Mouse (Mus musculus) limb, embryonic 12.5 days (tissue): ENCODE measurements around the gene Oscar. TPM values are rescaled to one million over a fixed set of nuclear protein-coding genes. Genes with fewer than 3 reads are reported as not detected.
A peak's percentile ranks its signal among the peaks of the same experiment; 100 is the strongest.

Source experiments
- ATAC-seq: fragments of 200-750 bp; cut with Nextera tagmentation; 2 replicates; pipeline ENCODE4 v1.8.0; 2017; ENCODE audit warnings: low read depth, moderate TSS enrichment; ENCODE audit not compliant: insufficient number of reproducible peaks, insufficient read depth, low FRiP score, low TSS enrichment
- H3K27ac ChIP-seq: fragments of 300-500 bp; sonication (generic); 2 replicates; pipeline ENCODE4 v1.5.1; 2016; ENCODE audit warnings: mild to moderate bottlenecking, moderate library complexity
- H3K27me3 ChIP-seq: fragments of 300-500 bp; sonication (generic); 2 replicates; pipeline ENCODE4 v1.6.1; 2016; ENCODE audit warnings: mild to moderate bottlenecking, moderate library complexity
- H3K36me3 ChIP-seq: fragments of 300-500 bp; sonication (generic); 2 replicates; pipeline ENCODE4 v1.6.1; 2016; ENCODE audit warnings: mild to moderate bottlenecking, moderate library complexity
- H3K4me1 ChIP-seq: fragments of 300-500 bp; sonication (generic); replicated peaks from 2 replicates; pipeline ENCODE4 v1.6.1; 2016
- H3K4me2 ChIP-seq: fragments of 300-500 bp; sonication (generic); 2 replicates; pipeline ENCODE4 v1.6.1; 2016; ENCODE audit warnings: mild to moderate bottlenecking, moderate library complexity
- H3K4me3 ChIP-seq: fragments of 300-500 bp; sonication (generic); replicated peaks from 2 replicates; pipeline ENCODE4 v1.5.1; 2016; ENCODE audit warnings: mild to moderate bottlenecking
- H3K9ac ChIP-seq: fragments of 300-500 bp; sonication (generic); replicated peaks from 2 replicates; pipeline ENCODE4 v1.6.1; 2016; ENCODE audit warnings: mild to moderate bottlenecking, moderate library complexity
- H3K9me3 ChIP-seq: fragments of 300-500 bp; sonication (generic); 2 replicates; pipeline ENCODE4 v1.6.1; 2016; ENCODE audit warnings: mild to moderate bottlenecking, moderate library complexity
- WGBS: fragments of 180-500 bp; shearing (Covaris S2); methylation state at CpG from one replicate; pipeline ENCODE4 v1.1.7; 2016; 5-methylcytosine and 5-hydroxymethylcytosine counted together
- polyA plus RNA-seq: library from polyadenylated mRNA; unstranded; fragments of >200 nt; fragmentation: Nextera tagmentation; extraction: Ambion mirVana; gene quantifications from 2 replicates; pipeline ENCODE4 v1.2.1, GENCODE M21; 2016

Oscar gene
- polyA plus RNA-seq = not detected in 2 replicates

DNA sequence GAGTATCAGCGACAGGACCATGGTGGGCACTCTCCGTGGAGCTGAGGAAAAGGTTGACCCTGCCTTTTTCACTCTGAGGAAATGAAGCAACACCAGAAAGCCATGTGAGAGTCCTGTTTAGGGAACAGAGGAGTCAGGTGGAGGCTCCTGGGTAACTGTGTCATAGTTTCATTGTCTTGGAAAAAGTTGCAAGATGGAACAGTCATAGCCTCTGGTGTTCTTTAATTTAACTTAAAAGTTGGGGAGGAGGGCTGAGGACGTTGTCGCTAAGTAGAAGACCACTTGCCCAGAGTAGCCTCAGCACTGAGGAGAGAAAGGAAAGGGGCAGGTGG lies at the start of gene Oscar:
TSS of gene Oscar (minus strand) at position 101 of the 332 bp plus-strand sequence.
- Histone ChIP-seq H3K9ac (no peak within 1 kb of the TSS), H3K4me1 (peaks cover 7% of the 10 kb centered on the region), H3K4me3 (peak within 1 kb of the TSS; percentile 78), H3K36me3 (peaks cover 24% of the 10 kb centered on the region), H3K27me3 (no peaks in the 10 kb centered on the region), H3K9me3 (no peaks in the 10 kb centered on the region), H3K4me2 (no peak within 1 kb of the TSS), H3K27ac (no peak within 1 kb of the TSS)
- no peak for ATAC-seq
- WGBS = 86% methylated on average over 4 of the region's 4 CpGs

DNA sequence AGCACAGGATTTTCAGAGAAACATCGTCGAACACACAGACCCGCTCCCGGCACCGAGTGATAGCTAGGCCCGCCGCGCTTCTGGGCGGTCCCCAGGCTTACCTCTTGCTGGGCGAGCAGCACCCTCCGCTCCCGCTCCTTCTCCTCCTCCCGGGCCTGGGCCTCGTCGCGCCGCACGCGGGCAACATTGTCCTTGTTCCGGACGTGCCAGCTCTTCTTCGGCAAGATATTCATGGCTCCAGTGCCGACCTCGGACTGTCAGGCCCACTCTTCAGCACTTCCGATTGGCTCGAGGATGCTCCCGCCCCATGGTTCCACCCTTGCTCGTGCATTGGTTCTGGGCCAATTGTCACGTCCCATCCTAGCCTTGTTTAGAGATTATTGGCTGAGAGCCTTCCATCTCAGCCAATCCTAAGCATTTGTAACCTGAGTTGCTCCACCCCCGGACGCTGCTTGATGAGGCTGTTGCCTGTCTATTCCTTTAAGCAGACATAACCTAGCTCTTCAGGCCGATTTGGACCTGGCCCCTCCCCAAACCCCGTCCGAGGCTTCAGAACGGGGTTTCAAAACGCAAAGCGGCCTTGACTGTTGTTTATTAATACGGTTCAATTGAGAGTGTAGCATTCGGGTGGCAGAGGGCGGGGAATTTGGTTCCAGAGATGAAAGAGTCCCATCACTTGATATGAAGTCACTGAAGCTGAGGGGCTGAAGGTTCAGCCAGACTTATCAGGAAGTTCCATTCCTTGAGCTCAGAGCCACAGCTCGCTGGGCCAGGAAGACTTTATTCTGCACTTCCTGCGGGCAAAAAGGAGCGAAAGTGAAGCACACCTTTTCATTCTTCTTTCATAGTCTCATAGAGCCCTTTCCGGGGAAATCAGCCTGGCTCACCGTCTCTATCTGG lies 49.5 kb upstream of the Oscar start, which contains the start of gene Leng1:
TSS of gene Leng1 (minus strand) at position 626 of the 900 bp plus-strand sequence.
- peaks cover 17% of the 10 kb centered on the region; the same call in 1 of the 2 replicates for H3K4me1 ChIP-seq
- peak within 1 kb of the TSS; percentile 69 for H3K27ac ChIP-seq
- no peaks in the 10 kb centered on the region for H3K9me3 ChIP-seq
- 4% methylated on average over 45 of the region's 45 CpGs for WGBS
- H3K4me2 ChIP-seq = peak within 1 kb of the TSS; percentile 73
- peaks cover 29% of the 10 kb centered on the region for H3K36me3 ChIP-seq
- ATAC-seq = peak; percentile 98
- peak within 1 kb of the TSS; percentile 63 for H3K4me3 ChIP-seq
- H3K9ac ChIP-seq = peak within 1 kb of the TSS; percentile 66
- H3K27me3 ChIP-seq = no peaks in the 10 kb centered on the region

DNA sequence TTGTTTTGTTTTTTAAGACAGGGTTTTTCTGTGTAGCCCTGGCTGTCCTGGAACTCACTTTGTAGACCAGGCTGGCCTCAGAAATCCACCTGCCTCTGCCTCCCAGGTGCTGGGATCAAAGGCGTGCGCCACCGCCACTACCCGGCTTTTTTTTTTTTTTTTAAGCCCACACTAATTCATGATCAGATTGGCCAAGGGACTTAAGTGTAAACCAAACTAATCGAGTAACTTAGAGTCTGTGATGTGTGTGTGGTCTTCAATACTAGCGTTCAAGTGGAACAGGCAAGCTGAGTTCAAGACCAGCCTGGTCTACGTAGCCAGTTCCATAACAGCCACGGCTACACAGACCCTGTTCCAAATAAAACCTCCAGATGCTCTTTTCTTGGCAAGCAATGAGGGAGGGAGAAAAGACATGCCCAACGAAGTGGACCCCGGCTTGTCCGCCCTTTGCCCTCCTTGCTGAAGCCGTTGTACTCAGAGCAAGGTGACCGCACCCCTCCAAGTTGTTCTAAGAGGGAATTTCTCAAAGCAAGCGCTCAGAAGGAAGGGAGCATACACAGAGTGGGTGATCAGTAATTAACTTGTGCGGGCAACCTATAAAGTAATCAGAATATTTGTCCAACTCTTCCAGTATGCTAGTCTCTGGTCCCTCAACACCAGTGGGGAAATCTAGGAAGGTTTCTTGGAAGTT lies 48.7 kb upstream of the Oscar start:
- Histone ChIP-seq H3K9me3 (no peaks in the 10 kb centered on the region), H3K36me3 (peaks cover 37% of the 10 kb centered on the region), H3K9ac (peak overlapping the region; percentile 66), H3K4me3 (peak overlapping the region; percentile 63), H3K4me1 (peaks cover 17% of the 10 kb centered on the region; the same call in 1 of the 2 replicates), H3K4me2 (peak overlapping the region; percentile 73), H3K27me3 (no peaks in the 10 kb centered on the region), H3K27ac (peak overlapping the region; percentile 69)
- no peak for ATAC-seq
- WGBS = 32% methylated on average over 15 of the region's 15 CpGs

DNA sequence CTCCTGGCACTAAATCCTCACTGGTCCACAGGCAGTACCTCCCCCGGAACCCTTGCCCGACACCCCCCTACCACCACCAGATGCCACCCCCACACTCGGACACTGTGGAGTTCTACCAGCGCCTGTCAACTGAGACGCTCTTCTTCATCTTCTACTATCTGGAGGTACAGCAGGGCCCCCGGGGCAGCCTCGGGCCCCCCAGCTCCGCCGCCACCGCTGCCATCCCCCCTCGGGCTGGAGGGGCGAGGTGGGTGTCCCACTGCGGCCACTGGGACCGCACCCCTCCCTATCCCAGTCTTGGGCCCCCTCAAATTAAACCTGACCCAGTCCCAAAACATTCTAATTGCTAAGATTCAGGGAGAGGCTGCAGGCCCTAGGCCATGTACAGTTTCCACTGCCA lies 42.6 kb upstream of the Oscar start:
- Histone ChIP-seq H3K36me3 (peaks cover 97% of the 10 kb centered on the region), H3K27ac (no peak overlapping the region), H3K4me2 (no peak overlapping the region), H3K4me1 (peaks cover 2% of the 10 kb centered on the region; the same call in 1 of the 2 replicates), H3K4me3 (no peak overlapping the region), H3K27me3 (no peaks in the 10 kb centered on the region), H3K9me3 (no peaks in the 10 kb centered on the region), H3K9ac (no peak overlapping the region)
- WGBS = 94% methylated on average over 14 of the region's 14 CpGs
- ATAC-seq = no peak

DNA sequence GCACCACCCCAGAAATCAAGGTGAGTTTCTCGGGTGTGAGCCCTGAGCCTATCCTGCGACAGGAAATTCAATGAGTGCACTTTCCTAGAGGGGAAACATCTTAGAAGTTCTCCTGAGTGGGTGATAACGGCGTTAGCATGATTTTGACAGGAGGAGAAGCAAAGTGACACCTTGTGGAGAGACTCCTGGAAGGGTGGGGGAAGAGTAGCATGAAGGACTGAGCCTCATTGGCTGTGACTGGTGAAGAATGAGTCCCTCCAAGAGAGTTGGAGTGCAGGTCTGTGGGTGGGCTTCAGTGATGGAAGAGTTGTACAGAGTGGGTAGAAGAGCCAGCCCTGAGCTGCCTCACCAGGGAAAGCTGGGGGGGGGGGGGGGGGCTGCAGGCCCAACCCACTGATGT lies 41.0 kb upstream of the Oscar start:
- Histone ChIP-seq H3K27ac (no peak overlapping the region), H3K4me1 (no peaks in the 10 kb centered on the region), H3K9ac (no peak overlapping the region), H3K4me3 (no peak overlapping the region), H3K27me3 (no peaks in the 10 kb centered on the region), H3K4me2 (no peak overlapping the region), H3K9me3 (no peaks in the 10 kb centered on the region), H3K36me3 (peaks cover 98% of the 10 kb centered on the region)
- no peak for ATAC-seq
- 89% methylated on average over 4 of the region's 4 CpGs for WGBS

DNA sequence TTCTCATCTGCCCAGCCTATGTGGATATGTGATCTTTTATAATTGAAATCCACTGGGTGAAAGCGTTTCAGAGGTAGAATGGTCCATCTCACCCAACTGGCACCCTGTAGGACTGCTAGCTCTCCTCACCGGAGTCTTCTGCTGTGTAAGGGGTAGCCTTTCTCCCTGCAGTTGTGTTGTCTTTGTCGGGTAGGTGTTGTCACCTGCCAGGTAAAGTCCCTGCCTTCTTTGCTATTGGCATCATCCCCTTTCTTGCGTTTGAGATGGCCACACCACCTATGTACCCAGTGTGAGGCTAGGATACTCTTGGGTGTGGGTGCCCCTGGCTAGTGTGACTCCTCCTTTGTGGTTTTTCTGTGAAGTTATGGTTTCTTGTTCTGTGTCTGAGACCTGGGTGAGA lies 30.7 kb upstream of the Oscar start:
- H3K27ac ChIP-seq = no peak overlapping the region
- no peaks in the 10 kb centered on the region for H3K9me3 ChIP-seq
- WGBS = 68% methylated on average over 4 of the region's 4 CpGs
- peak overlapping the region; percentile 98 for H3K4me3 ChIP-seq
- ATAC-seq = no peak
- H3K4me1 ChIP-seq = peaks cover 30% of the 10 kb centered on the region
- peak overlapping the region; percentile 100 for H3K9ac ChIP-seq
- H3K4me2 ChIP-seq = peak overlapping the region; percentile 94
- H3K27me3 ChIP-seq = no peaks in the 10 kb centered on the region
- peaks cover 45% of the 10 kb centered on the region for H3K36me3 ChIP-seq

DNA sequence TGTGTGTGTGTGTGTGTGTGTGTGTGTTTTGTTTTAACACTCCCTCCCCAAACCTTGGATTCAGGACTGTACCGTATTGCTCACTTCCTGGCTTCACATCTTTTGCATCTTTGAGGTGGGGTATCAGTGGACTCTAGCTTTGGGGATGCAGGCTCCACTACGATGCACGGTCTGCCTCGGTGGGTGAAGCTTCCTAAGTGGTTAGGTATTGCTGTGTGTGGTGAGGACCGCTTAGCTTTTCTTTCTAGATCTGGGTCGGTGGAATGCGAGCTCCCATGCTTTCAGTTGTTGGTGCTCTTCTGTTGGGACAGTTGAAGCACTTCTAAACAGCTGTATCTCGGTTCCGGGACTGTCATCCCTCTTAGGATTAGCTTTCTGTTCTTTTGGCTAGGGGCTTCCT lies 30.2 kb upstream of the Oscar start:
- WGBS = 17% methylated on average over 9 of the region's 9 CpGs
- H3K9ac ChIP-seq = peak overlapping the region; percentile 100
- no peak for ATAC-seq
- peak overlapping the region; percentile 94 for H3K4me2 ChIP-seq
- no peak overlapping the region for H3K27ac ChIP-seq
- H3K4me3 ChIP-seq = peak overlapping the region; percentile 98
- H3K36me3 ChIP-seq = peaks cover 45% of the 10 kb centered on the region
- peaks cover 30% of the 10 kb centered on the region for H3K4me1 ChIP-seq
- H3K27me3 ChIP-seq = no peaks in the 10 kb centered on the region
- H3K9me3 ChIP-seq = no peaks in the 10 kb centered on the region

DNA sequence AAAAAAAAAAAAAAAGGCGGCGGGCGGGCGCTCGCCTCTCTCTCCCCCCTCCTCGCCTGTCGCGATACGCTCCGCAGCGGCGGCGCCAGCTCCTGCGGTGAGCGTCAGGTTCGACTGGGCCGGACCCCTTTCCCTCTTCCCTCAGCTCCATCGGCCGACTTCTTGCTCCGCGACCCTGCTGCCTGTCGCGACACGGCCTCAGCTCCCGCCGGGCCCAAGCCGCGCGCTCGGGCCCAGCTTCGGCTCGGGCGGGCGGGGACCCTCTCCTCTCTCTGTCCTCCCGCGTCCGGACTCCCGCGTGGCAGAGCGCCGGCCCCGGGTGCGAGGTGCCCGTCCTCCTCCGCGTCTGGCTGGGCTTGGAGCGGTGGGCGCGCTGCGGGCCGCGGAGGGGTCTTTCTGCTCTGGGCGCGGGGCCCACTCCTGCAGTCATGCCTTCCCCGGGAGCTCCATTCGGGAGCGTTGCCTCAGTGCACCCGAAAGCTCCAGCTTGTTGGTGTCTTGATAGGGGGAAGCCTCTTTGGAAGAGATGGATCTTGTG lies 29.6 kb upstream of the Oscar start:
- Histone ChIP-seq H3K9ac (peak overlapping the region; percentile 100), H3K27ac (peak overlapping the region; percentile 96), H3K36me3 (peaks cover 45% of the 10 kb centered on the region), H3K4me1 (peaks cover 30% of the 10 kb centered on the region), H3K9me3 (no peaks in the 10 kb centered on the region), H3K27me3 (no peaks in the 10 kb centered on the region), H3K4me2 (peak overlapping the region; percentile 94), H3K4me3 (peak overlapping the region; percentile 98)
- WGBS = under 1% methylated on average over 52 of the region's 58 CpGs
- ATAC-seq = no peak

DNA sequence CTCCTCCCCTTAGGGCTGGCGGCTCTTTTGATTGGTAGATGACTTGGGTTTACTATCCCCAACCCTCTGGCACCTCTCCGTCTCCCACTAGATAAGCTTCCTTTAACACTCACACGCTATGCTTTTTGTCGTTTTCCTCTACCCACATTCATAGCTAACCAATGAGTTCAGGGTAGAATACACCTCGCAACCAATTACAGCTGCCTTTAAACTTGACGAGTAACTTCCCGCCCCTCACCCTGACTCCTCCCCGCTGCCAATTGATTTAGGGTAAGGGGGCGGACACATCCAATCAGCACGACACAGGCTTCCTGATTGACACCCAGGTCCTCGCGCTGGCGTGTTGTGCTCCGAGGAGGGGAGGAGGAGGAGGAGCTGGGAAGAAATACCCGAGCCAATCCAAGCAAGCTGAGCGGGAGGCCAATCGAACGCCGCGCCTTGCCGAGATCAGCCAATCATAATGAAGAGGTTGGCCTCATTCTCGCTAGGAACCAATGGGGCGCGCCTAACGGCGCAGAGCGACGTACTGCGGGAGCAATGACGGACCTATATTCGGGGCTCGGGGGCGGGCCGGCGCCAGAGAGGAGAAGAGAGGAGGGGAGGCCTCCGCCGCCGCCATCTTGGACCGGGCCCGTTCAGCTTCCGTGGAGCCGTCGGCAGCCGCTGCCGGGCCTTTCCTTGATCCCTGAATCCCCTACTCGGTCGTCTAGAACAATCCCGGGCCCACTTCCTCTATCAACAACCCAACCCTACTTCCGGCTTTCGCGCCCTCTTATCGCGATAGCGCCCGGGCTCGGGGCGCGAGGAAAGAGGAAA lies 28.9 kb upstream of the Oscar start, which contains the start of gene Cnot3:
TSS of gene Cnot3 (plus strand) at position 597 of the 816 bp plus-strand sequence.
- peak within 1 kb of the TSS; percentile 94 for H3K4me2 ChIP-seq
- peak within 1 kb of the TSS; percentile 96 for H3K27ac ChIP-seq
- H3K4me3 ChIP-seq = peak within 1 kb of the TSS; percentile 98
- H3K27me3 ChIP-seq = no peaks in the 10 kb centered on the region
- peak within 1 kb of the TSS; percentile 100 for H3K9ac ChIP-seq
- H3K36me3 ChIP-seq = peaks cover 45% of the 10 kb centered on the region
- WGBS = under 1% methylated on average over 56 of the region's 58 CpGs
- peaks cover 30% of the 10 kb centered on the region for H3K4me1 ChIP-seq
- peak; percentile 99 for ATAC-seq
- H3K9me3 ChIP-seq = no peaks in the 10 kb centered on the region

DNA sequence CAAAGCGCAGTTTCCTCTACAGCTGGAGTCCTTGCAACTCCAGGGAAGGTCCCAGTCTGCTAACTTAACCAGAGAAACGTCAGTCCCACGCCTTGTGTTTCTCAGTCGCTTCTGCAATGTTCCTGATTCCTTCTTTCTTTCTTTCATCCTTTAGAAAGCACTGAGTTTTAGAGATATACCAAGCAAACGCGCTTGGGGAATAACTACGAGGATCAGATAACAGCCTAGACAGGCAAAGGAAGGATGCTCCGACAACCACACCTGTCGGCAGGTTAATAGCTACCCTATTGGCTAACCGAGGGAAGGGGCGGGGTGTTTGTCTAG lies 28.4 kb upstream of the Oscar start:
- no peaks in the 10 kb centered on the region for H3K9me3 ChIP-seq
- under 1% methylated on average over 11 of the region's 11 CpGs for WGBS
- peak overlapping the region; percentile 98 for H3K4me3 ChIP-seq
- H3K27ac ChIP-seq = peak overlapping the region; percentile 20; the same call in 1 of the 2 replicates
- H3K4me2 ChIP-seq = peak overlapping the region; percentile 64
- peaks cover 30% of the 10 kb centered on the region for H3K4me1 ChIP-seq
- H3K9ac ChIP-seq = no peak overlapping the region
- no peak for ATAC-seq
- no peaks in the 10 kb centered on the region for H3K27me3 ChIP-seq
- H3K36me3 ChIP-seq = peaks cover 46% of the 10 kb centered on the region
